Mouse (Mus musculus): ENCODE measurements at regions not wholly inside any gene's neighbourhood (a gene's known extent, or its start where the extent isn't known, plus 50 kb on each side); places are given as distances from the start of the nearest gene placed in this dataset.

GRCm38 (mm10) chr2:106200130-106200529 is 196.8 kb upstream of the Dnajc24 start:
- Histone ChIP-seq H3K27me3 (ENCODE audit: control insufficient read depth, insufficient read depth, low read length) (no peaks in the 10 kb centered on the region), H3K27ac (replicated peaks; ENCODE audit: low read depth, low read length) (no peak overlapping the region), H3K4me1 (ENCODE audit: control insufficient read depth, insufficient read depth, low read length) (no peaks in the 10 kb centered on the region), H3K36me3 (ENCODE audit: control insufficient read depth, insufficient read depth, low read length) (no peaks in the 10 kb centered on the region), H3K4me3 (ENCODE audit: low read depth, low read length) (no peak overlapping the region), H3K9ac (ENCODE audit: low read length) (no peak overlapping the region), H3K9me3 (ENCODE audit: control insufficient read depth, low read length) (no peaks in the 10 kb centered on the region), H3K4me2 (ENCODE audit: low read depth, severe bottlenecking) (no peak overlapping the region)
- ATAC-seq (ENCODE audit: insufficient number of reproducible peaks, low FRiP score, low TSS enrichment, low read depth) = no peak
- DNase-seq (ENCODE audit: low spot score) = no peak
- 85% methylated on average over 2 of the region's 2 CpGs for WGBS

GRCm38 (mm10) chr2:106195170-106195569 is 191.8 kb upstream of the Dnajc24 start:
- no peaks in the 10 kb centered on the region for H3K4me1 ChIP-seq (ENCODE audit: control insufficient read depth, insufficient read depth, low read length)
- no peak for DNase-seq (ENCODE audit: low spot score)

DNA sequence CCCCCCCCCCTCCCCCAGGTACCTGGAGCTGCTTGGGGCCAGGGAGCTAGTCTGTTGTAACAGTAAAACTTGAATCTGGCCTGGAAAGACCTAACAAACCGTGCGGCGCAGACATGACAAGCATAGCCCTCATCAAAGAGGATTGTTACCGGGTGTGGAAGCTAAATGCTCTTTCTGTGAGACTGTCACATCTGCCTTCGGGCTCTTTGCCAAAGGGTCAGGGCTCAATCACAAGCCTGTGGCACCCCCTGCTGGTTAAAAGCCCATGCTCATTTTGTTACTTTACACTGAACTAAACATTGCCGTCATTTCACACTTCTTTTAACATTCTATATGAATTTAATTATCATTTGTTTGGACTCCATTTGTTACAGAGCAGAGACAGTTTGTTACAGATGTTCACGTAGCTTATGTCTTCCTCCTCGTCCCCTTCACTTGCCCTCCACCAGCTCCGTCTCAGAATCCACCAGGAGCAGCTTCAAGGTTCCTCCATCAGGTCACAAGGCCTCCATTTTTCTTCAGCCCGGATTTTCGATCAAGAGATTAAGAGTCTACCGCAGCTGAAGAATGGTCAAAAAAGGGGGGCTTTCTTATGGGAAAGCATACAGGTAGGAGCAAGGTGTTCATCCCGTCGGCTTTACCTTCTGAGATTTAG is 191.1 kb upstream of the Dnajc24 start:
- ATAC-seq (ENCODE audit: insufficient number of reproducible peaks, low FRiP score, low TSS enrichment, low read depth) (peak; percentile 67), DNase-seq (ENCODE audit: low spot score) (peak; percentile 88)
- Histone ChIP-seq H3K4me2 (ENCODE audit: low read depth, severe bottlenecking) (peak overlapping the region; percentile 67), H3K9ac (ENCODE audit: low read length) (no peak overlapping the region), H3K4me1 (ENCODE audit: control insufficient read depth, insufficient read depth, low read length) (no peaks in the 10 kb centered on the region), H3K36me3 (ENCODE audit: control insufficient read depth, insufficient read depth, low read length) (no peaks in the 10 kb centered on the region), H3K9me3 (ENCODE audit: control insufficient read depth, low read length) (no peaks in the 10 kb centered on the region), H3K4me3 (ENCODE audit: low read depth, low read length) (peak overlapping the region; percentile 27), H3K27me3 (ENCODE audit: control insufficient read depth, insufficient read depth, low read length) (no peaks in the 10 kb centered on the region), H3K27ac (replicated peaks; ENCODE audit: low read depth, low read length) (no peak overlapping the region)
- WGBS = 11% methylated on average over 14 of the region's 14 CpGs

More at GRCm38 (mm10) chr2:106195170-106195569, 191.8 kb upstream of the Dnajc24 start:
- no peak overlapping the region; the same call in 1 of the 2 replicates for H3K4me2 ChIP-seq (ENCODE audit: low read depth, severe bottlenecking)
- H3K9me3 ChIP-seq (ENCODE audit: control insufficient read depth, low read length) = no peaks in the 10 kb centered on the region
- no peak overlapping the region for H3K9ac ChIP-seq (ENCODE audit: low read length)
- no peak overlapping the region for H3K4me3 ChIP-seq (ENCODE audit: low read depth, low read length)
- no peaks in the 10 kb centered on the region for H3K27me3 ChIP-seq (ENCODE audit: control insufficient read depth, insufficient read depth, low read length)
- no peaks in the 10 kb centered on the region for H3K36me3 ChIP-seq (ENCODE audit: control insufficient read depth, insufficient read depth, low read length)
- H3K27ac ChIP-seq (replicated peaks; ENCODE audit: low read depth, low read length) = no peak overlapping the region
- ATAC-seq (ENCODE audit: insufficient number of reproducible peaks, low FRiP score, low TSS enrichment, low read depth) = no peak
- WGBS = 10% methylated on average over 7 of the region's 7 CpGs

GRCm38 (mm10) chr2:106193889-106194347 is 190.6 kb upstream of the Dnajc24 start:
- peak overlapping the region; percentile 27 for H3K4me3 ChIP-seq (ENCODE audit: low read depth, low read length)
- no peaks in the 10 kb centered on the region for H3K4me1 ChIP-seq (ENCODE audit: control insufficient read depth, insufficient read depth, low read length)
- H3K9ac ChIP-seq (ENCODE audit: low read length) = no peak overlapping the region
- no peaks in the 10 kb centered on the region for H3K9me3 ChIP-seq (ENCODE audit: control insufficient read depth, low read length)
- peak overlapping the region; percentile 67 for H3K4me2 ChIP-seq (ENCODE audit: low read depth, severe bottlenecking)
- no peaks in the 10 kb centered on the region for H3K27me3 ChIP-seq (ENCODE audit: control insufficient read depth, insufficient read depth, low read length)
- no peaks in the 10 kb centered on the region for H3K36me3 ChIP-seq (ENCODE audit: control insufficient read depth, insufficient read depth, low read length)
- DNase-seq (ENCODE audit: low spot score) = no peak
- no peak overlapping the region for H3K27ac ChIP-seq (replicated peaks; ENCODE audit: low read depth, low read length)
- ATAC-seq (ENCODE audit: insufficient number of reproducible peaks, low FRiP score, low TSS enrichment, low read depth) = peak; percentile 37; the same call in 1 of the 2 replicates
- WGBS = under 1% methylated on average over 9 of the region's 9 CpGs

GRCm38 (mm10) chr2:106190579-106191322 is 187.4 kb upstream of the Dnajc24 start:
- Histone ChIP-seq H3K9me3 (ENCODE audit: control insufficient read depth, low read length) (no peaks in the 10 kb centered on the region), H3K4me3 (ENCODE audit: low read depth, low read length) (no peak overlapping the region), H3K4me1 (ENCODE audit: control insufficient read depth, insufficient read depth, low read length) (no peaks in the 10 kb centered on the region), H3K27me3 (ENCODE audit: control insufficient read depth, insufficient read depth, low read length) (no peaks in the 10 kb centered on the region), H3K4me2 (ENCODE audit: low read depth, severe bottlenecking) (no peak overlapping the region), H3K9ac (ENCODE audit: low read length) (no peak overlapping the region), H3K27ac (replicated peaks; ENCODE audit: low read depth, low read length) (no peak overlapping the region), H3K36me3 (ENCODE audit: control insufficient read depth, insufficient read depth, low read length) (no peaks in the 10 kb centered on the region)
- 47% methylated on average over 11 of the region's 11 CpGs for whole genome bisulfite sequencing
- DNase-seq (ENCODE audit: low spot score) = no peak
- no peak for ATAC-seq (ENCODE audit: insufficient number of reproducible peaks, low FRiP score, low TSS enrichment, low read depth)

DNA sequence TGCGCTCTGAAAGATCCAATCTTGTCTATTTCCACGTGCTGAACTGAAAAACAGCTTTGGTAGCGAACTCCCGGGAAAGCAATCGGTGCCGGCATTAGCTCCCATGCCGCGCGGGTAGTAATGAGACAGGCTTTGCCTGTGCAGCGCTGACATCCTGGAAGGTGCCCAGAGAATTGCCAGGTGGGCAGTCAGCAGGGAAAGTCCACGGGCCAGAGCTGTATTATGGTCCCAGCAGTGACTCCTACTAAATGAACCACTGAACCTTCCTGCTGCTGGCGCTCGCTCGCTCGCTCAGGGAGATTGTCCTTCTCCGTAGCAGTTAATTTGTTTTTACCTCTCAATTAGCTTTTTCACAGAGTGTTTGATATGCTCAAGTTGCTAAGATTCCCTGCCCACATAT is 180.3 kb upstream of the Dnajc24 start:
- H3K36me3 ChIP-seq (ENCODE audit: control insufficient read depth, insufficient read depth, low read length) = no peaks in the 10 kb centered on the region
- no peak overlapping the region for H3K4me2 ChIP-seq (ENCODE audit: low read depth, severe bottlenecking)
- ATAC-seq (ENCODE audit: insufficient number of reproducible peaks, low FRiP score, low TSS enrichment, low read depth) (no peak), DNase-seq (ENCODE audit: low spot score) (no peak)
- no peaks in the 10 kb centered on the region for H3K9me3 ChIP-seq (ENCODE audit: control insufficient read depth, low read length)
- no peak overlapping the region for H3K27ac ChIP-seq (replicated peaks; ENCODE audit: low read depth, low read length)
- WGBS = 68% methylated on average over 16 of the region's 16 CpGs
- H3K4me1 ChIP-seq (ENCODE audit: control insufficient read depth, insufficient read depth, low read length) = no peaks in the 10 kb centered on the region
- H3K27me3 ChIP-seq (ENCODE audit: control insufficient read depth, insufficient read depth, low read length) = peaks cover 3% of the 10 kb centered on the region; the same call in 1 of the 2 replicates
- H3K9ac ChIP-seq (ENCODE audit: low read length) = no peak overlapping the region
- H3K4me3 ChIP-seq (ENCODE audit: low read depth, low read length) = no peak overlapping the region

DNA sequence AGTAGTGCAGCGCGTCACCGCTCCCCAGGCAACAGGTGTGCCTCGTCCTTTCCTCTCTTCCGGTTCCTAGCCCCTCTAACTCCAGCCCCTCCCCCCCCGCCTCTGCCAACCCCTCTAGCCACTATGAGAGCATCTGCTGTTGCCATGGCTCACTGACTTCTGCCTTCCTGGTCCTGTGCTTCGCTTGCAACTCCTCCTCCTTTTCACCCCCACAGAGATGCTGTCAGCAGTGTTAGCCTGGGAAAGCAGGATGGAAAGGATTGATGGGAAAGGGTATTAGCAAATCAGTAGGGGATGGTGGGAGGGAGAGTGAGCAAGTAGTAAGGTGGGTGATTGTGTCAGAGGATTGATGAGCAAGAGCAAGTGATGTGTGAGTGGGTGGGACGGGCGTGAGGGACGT is 178.7 kb upstream of the Dnajc24 start:
- no peaks in the 10 kb centered on the region for H3K9me3 ChIP-seq (ENCODE audit: control insufficient read depth, low read length)
- no peak overlapping the region for H3K4me2 ChIP-seq (ENCODE audit: low read depth, severe bottlenecking)
- H3K36me3 ChIP-seq (ENCODE audit: control insufficient read depth, insufficient read depth, low read length) = no peaks in the 10 kb centered on the region
- no peak overlapping the region for H3K4me3 ChIP-seq (ENCODE audit: low read depth, low read length)
- H3K4me1 ChIP-seq (ENCODE audit: control insufficient read depth, insufficient read depth, low read length) = no peaks in the 10 kb centered on the region
- 6% methylated on average over 9 of the region's 10 CpGs for WGBS
- ATAC-seq (ENCODE audit: insufficient number of reproducible peaks, low FRiP score, low TSS enrichment, low read depth) (no peak), DNase-seq (ENCODE audit: low spot score) (no peak)
- H3K9ac ChIP-seq (ENCODE audit: low read length) = no peak overlapping the region
- H3K27ac ChIP-seq (replicated peaks; ENCODE audit: low read depth, low read length) = no peak overlapping the region
- H3K27me3 ChIP-seq (ENCODE audit: control insufficient read depth, insufficient read depth, low read length) = peaks cover 3% of the 10 kb centered on the region; the same call in 1 of the 2 replicates

DNA sequence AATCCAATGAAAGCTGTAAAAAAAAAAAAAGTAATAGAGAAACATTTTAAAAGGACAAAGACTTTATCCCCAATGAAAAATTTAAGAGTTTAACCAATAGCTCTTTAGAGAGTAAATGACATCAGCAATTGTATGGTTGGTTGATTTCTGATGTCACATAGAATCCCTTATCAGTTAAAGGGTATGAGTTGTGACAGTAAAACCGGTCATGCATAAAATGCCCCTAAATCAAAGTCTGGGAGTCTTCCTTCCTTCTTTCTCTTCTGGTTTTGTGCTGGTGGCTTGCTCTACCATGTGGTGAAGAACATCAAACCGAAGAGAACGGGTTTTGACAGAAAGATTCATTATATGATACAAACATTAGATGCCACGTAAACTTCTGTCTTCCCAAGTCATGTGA is 159.3 kb upstream of the Dnajc24 start:
- Histone ChIP-seq H3K4me1 (ENCODE audit: control insufficient read depth, insufficient read depth, low read length) (no peaks in the 10 kb centered on the region), H3K4me3 (ENCODE audit: low read depth, low read length) (no peak overlapping the region), H3K9me3 (ENCODE audit: control insufficient read depth, low read length) (no peaks in the 10 kb centered on the region), H3K9ac (ENCODE audit: low read length) (no peak overlapping the region), H3K27me3 (ENCODE audit: control insufficient read depth, insufficient read depth, low read length) (no peaks in the 10 kb centered on the region), H3K4me2 (ENCODE audit: low read depth, severe bottlenecking) (no peak overlapping the region), H3K36me3 (ENCODE audit: control insufficient read depth, insufficient read depth, low read length) (no peaks in the 10 kb centered on the region), H3K27ac (replicated peaks; ENCODE audit: low read depth, low read length) (no peak overlapping the region)
- DNase-seq (ENCODE audit: low spot score) = no peak
- ATAC-seq (ENCODE audit: insufficient number of reproducible peaks, low FRiP score, low TSS enrichment, low read depth) = no peak
- WGBS = 91% methylated on average over 4 of the region's 4 CpGs

All from limb, embryonic 11.5 days (tissue).